Mouse (Mus musculus): ENCODE measurements at regions not wholly inside any gene's neighbourhood (a gene's known extent, or its start where the extent isn't known, plus 50 kb on each side); places are given as distances from the start of the nearest gene placed in this dataset.

DNA sequence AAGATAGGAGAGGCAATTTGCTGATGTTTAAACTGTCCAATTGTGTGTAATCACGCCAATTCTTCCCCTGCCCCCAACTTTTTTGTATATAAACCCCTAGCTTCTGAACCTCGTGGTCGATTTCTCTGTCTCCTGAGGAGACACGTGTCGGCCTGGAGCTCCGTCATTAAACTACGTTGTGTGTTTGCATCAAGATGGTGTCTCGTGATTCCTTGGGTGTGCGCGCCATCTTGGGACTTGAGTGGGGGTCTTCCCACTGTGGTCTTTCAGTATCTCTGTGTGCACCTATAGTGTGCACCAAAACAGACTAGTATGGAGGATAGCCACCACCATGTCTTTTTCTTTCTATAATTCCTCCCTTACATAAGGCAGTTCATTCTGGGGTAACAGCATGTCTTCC, 128.4 kb downstream of the Plekhb2 start:
- TF ChIP-seq POLR2A (IDR thresholded peaks at IDR 0.05; ENCODE audit: insufficient read depth, low read length) (no peak), CTCF (IDR thresholded peaks at IDR 0.05; ENCODE audit: low read depth, low read length) (no peak), EP300 (IDR thresholded peaks at IDR 0.05; ENCODE audit: insufficient read depth, low read depth, low read length) (no peak)
